Mouse (Mus musculus) heart, postnatal 25 days (tissue): ENCODE measurements around the gene Gm49450. TPM values are rescaled to one million over a fixed set of nuclear protein-coding genes. Genes with fewer than 3 reads are reported as not detected.

Experiments
- DNase-seq: peaks from one replicate; pipeline ENCODE4 v3.0.0; 2022; ENCODE audit warnings: low spot score
- intact Hi-C: fragments of 180-260 bp; cut with DNase I; formaldehyde crosslinking; loops from one replicate; pipeline ENCODE4 v1.15.1; 2025
- total RNA-seq, 2 experiments: library from RNA; stranded (reverse); gene quantifications; 2 replicates each; pipeline ENCODE4 v1.2.3; 2021

Gm49450 gene
- total RNA-seq, 2 experiments from 2014 or later = not detected

DNA sequence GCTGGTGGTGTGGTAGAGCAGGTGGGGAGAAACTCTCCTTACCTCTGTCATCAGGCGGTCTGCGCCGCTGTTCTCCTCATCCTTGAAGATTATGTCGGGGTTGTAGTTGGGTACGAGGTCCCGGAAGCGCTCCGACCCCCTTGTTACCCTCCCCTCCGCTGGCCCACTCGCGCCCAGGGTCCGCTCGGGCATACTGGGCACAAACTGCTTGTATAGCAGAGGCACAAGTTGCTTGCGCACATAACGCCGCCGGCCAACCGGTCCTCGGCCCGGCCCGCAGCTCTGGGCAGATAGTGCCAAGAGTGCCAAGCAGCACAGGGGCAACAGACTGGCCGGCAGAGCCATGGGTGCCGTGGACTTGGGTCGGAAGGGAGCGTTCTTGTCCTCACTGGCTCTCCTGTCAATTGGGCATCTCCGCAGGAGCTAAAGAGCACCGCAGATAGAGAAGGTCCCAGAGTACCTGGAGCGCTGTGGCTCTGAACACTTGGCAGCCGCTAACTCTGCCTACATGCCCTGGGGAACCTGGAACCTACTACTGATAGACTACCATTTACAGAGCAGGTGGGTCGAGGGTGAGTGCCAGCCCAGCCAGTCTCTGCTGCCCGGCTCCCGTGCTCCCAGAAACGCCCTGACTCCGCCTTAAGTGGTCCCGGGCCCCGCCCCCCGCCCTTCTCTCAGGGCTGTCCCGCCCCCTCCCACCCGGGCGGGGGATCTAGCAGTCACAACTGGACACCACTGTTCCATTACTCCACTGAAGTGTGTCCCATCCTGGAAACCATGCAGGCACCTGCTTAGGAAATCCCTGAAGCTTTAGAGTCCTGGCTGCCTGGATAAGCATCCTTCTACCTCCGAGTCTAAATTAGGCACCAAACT, 55.2 kb downstream of the Gm49450 start, which contains the start of gene Dhh:
Gene Dhh (minus strand): TSS at position 613 of the 873 bp plus-strand sequence.
- intact Hi-C loops = no loop called here
- DNase-seq = no peak

DNA sequence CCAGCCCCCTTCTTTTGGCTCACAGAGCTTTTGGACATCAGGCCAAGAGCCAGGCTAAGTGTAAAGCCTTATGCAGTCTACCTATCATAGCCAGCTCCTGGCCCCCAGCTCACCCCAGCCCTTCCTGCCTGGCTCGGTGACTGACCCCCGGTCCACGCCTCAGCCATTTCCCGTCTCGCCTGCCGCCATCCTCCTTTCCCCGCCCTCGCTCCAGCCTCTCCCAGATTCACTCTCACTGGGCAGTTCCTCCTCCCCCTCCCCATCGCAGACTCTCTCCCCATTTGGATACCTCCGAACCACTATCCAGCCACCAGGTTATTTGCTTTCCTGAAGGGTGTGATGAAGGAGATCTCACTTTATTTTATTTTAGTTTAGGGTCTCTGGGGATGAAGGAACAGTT, 55.9 kb downstream of the Gm49450 start:
- intact Hi-C loops = no loop called here
- DNase-seq = peak; percentile 39

DNA sequence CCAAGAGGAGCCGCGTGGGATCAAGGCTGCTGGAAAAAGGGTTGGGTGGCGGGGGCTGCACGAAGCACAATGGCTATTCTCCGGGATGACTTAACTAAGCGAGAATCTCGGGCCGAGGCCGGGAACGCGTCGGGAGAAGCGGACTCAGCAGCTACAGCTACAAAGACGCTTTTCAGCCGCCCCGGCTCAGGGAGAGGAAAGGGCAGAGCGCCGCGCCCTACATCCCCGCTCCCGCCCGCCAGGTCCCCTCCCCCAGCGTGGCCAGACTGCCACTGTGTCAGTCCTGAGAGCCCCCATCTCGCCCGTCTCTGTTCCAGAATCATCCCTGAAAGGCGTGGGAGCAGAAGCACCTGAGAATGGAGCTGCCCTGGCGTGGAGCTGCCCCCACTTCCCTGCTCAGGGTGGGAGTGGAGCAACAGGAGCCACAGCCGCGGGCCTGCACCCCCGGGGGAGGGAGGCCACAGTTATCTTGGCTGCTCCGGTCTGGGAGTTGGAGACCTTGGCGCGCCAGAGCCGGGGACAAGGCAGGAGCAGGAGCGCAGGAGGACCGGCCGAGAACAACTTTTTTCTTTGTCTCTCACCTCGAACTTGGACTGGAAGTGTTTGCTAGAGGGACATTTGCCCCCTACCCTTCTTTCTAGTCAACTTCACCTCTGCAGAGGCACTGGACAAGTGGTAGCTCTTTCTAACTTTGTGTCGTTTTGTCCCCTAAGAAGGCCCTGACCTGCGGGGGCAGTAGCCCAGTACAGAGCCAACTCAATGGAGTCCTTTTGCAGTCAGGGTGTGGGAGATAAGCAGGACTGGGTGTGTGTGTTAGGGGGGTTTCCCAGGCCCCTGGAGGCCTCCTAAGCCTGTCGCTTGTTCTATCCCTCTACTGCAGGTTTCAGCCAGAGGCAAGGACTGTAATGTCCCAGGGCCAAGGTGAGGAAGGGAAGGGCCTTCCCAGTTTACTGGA, 57.4 kb downstream of the Gm49450 start:
- intact Hi-C loops = no loop called here
- DNase-seq = no peak

DNA sequence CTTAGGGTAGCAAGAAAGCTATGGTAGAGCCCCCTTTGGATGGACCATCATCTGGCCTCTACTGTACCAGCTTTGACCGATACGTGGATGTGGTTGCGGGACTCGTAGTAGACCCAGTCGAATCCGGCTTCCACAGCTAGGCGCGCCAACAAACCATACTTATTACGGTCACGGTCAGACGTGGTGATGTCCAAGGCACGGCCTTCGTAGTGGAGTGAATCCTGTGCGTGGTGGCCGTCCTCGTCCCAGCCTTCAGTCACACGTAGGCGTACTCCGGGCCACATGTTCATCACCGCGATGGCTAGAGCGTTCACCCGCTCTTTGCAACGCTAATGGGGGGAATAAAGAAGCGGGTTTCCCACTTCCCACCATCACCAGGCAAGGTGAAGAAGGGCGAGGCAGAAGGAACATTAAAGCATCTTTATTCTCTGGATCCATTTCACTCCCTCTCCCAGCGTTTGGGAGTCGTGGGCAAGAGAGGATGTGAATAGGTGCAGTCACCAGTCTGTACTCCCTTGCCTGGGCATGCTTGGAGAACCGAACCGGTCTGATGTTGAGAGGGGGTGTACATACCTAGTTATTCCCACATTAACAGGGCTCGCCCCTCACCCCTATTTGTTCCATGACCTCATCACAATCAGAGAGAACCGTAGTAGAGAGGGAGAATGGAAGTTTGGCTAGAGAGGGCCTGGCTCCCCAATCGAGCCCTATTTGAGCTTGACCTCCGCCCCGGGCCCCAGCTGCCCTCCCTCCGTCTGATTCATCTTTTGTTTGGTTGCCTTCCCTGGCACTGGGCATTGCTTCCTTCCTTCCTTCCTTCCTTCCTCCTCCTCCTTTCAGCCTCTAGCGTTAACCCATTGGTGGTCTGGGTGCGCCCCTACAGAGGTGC, 58.4 kb downstream of the Gm49450 start:
- DNase-seq = no peak
- intact Hi-C loops = no loop called here

DNA sequence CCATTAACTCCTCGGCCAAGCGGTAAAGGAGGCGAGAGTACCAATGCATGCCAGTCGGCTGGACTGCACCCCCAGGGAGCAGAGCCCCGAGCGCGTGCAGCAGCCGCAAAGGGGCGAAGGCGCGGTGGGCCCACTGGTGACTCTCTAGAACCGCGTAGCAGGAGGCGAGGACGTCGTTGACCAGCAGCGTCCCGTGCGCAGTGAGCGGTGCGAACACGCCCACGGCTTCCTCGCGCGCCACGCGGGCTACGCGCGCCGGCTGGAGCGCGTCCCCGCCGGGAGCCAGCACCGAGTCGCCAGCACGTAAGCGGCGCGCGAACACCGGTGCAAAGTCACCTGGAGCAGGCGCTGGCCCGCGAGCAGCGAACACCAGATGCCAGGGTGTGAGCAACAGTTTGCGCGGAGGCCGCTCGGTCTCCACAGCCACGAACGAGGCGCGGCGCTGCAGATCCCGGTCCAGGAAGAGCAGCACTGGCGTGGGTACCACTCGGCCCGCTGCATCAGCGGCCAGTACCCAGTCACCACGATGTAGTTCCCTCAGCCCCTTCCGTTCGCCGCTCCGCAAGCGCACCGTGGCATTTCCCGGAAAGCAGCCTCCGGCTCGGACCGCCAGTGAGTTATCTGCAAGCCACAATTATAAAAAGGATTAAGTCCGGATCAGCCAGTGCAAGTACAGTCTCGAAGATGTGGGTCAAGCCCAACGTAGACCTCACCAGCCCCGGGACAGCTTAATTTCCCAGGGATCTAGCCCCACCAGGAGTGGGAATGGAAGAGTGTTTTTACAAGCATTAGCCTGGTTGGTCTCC, 59.2 kb downstream of the Gm49450 start, which contains the start of gene Rhebl1:
Gene Rhebl1 (minus strand): TSS at position 601 of the 806 bp plus-strand sequence.
- intact Hi-C loops = loop anchor here (2.0 kb wide), 2 partner anchors 35 to 101 kb away; no protein-coding TSS in a partner anchor
- DNase-seq = no peak

DNA sequence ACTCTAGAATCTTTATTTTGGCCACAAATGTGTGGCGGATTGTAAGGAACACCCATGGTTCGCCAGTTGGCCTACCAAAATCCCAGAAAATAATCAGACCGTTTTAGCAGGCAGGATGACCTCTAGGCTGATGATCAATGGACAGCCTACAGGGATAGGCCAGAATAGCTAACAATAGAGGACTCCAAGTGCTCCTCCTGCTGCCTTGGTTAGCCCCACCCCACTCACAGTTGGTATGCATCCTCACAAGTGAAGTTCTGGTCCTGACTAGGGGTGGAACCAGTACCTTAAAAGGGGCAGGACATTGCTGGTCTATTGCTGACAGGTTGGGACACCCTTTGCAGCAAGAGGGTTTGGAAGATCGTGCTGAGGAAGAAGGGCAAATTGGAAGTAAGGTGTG, 60.3 kb downstream of the Gm49450 start:
- DNase-seq = no peak
- intact Hi-C loops = loop anchor here (2.0 kb wide), 2 partner anchors 36 to 102 kb away; no protein-coding TSS in a partner anchor

DNA sequence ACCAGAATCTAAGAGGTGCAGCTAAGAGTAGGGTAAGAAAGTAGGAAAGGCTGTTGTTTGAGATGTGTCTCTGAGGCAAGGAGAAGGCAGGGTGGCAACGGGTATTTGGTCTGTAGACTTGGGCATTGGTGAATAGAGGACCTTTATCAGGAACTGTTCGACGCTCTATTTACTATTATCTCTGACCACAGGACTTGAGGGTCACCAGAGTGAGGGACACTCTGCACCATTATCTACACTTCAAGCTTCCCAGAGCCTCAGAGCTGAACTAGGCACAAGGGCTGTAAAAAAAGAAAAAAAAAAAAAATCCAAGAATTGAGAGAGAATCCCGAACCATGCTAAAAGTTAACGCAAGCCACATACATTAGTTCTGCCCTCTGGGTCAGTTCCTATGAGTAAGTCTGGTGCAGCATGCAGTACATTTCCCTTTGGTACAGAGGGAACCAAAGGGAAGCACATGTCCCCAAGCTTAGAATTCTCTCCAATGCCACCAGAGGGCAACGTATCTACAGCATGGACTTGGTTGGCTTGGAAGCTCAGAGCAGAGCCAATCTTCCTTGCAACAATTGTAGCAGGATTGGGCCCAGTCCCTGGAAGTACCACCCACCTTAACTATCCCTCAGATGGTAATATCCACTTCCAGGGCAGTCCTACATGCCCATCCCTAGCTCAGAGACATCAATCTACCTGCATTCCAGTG, 61.3 kb downstream of the Gm49450 start:
- no peak for DNase-seq
- intact Hi-C loops = loop anchor here (2.0 kb wide), 2 partner anchors 37 to 103 kb away; no protein-coding TSS in a partner anchor

DNA sequence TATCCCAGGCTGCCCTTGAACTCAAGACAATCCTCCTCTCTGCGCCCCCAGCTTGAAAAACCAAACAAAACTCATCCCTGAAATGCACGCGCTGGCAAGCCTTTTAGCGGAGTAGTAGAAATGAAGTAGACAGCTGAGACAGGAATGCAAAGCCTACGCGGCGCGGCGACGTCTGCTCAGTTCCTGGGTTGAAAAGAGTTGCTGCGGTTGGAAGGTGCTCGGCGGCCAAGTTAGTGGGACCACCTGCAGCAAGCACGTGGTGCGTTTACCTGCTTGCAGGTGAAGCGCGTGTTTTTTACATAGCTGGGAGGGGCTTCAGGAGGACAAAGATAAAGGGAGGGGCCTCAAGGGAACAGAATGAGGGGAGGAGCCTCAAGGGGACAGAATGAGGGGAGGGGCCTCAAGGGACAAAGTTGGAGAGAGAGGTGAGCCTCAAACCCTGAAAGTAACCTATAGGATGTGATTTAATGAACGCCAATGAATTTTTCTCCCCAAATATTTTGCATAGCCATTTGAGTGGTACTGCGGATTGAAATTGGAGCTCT, 62.1 kb downstream of the Gm49450 start:
- intact Hi-C loops = no loop called here
- DNase-seq = no peak

DNA sequence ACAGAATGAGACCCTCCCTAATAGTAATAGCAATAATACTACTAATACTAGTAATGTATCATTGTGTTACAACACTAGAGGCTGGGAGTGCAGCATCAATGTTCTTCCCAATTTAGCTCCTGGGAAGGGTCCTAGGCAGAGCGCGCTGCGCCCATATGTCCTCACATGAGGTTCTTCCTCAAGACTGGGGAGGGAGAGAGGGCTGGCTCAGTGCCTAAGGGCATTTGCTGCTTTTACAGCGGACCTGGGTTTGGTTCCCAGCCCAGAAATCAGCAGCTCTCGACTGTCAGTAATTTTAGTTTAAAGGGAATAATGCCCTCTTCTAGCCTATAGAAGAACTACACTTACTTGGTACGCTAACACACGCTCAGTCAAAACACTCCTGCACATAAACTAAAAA, 65.8 kb downstream of the Gm49450 start:
- DNase-seq = no peak
- intact Hi-C loops = no loop called here

DNA sequence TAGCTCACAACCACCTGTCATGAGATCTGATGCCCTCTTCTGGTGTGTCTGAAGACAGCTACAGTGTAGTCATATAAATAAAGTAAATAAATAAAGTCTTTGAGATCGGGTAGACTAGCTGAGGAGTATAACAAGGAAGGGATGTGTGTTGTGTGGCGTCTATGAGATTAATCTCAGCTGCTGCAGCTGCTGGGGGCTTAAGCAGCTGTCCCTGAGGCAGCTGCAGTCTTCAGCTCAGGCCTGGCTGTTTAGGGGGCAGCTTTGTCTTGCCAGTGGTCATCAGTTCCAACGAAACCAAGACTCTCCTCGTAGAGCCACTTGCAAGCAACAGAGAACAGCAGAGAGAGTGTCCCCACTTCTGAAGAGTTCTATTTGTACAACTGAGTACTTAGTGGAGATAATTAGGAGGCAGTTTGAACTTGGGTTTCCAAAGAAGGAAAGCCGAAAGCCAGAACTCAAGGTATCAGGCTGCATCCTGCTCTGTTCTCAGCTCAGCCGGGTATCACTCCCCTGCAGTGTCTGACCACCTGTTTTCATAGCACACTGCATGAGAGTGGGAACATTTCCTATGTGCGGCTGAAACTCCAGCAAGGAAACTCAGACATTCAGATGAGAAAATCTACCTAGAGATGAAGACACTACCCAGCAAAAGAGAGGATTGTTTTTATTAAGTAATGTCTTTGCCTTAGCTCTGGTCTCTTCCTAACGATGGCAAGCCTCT, 66.5 kb downstream of the Gm49450 start:
- intact Hi-C loops = no loop called here
- DNase-seq = no peak

DNA sequence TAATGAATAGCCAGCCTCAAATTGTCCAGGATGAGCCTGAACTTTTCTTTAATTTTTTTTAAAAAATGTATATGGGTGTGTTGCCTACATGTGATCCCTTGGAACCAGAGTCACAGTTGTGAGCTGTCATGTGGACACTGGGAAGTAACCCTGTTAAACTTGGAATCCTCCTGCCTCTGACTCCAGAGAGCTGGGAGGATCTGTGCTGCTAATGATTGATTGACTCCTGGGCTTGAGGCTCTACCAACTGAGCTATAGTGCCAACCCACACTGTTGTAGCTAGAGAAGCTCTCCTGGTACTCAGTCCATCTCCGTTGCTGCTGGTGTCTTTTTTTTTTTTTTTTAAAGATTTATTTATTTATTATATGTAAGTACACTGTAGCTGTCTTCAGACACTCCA, 69.2 kb downstream of the Gm49450 start:
- no peak for DNase-seq
- intact Hi-C loops = loop anchor here (5.0 kb wide), 1 partner anchor 33 kb away; the partner anchor contains the start of gene Lmbr1l

DNA sequence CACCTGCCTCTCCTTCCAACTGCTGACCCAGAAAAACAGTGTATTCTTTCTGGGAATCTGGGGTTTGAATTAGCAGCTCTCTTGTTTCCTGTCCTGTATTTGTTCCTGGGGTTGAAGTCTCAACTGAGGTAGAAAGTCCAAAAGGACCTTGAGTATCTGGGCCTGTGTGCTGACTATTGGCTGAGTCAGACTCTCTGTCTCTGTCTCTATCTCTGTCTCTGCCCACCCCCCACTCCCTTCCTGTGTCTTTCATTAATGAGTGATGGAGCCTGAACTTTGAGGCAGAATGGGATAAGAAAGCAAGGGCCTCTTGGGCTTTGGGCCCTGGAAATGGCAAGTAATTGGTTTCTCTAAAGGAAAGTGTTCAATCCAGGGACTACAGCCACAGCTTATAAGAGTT, 69.7 kb downstream of the Gm49450 start:
- DNase-seq = no peak
- intact Hi-C loops = loop anchor here (5.0 kb wide), 1 partner anchor 34 kb away; the partner anchor contains the start of gene Lmbr1l

Other genes with a start within 250 kb of the Gm49450 start
- under 1 TPM in 1 of 2 experiments, not detected in 1; 0.18 TPM for gene Ccdc65, start 245.3 kb downstream of the Gm49450 start, total RNA-seq
- 1 to 10 TPM; 4.7 to 7.2 TPM for gene Fkbp11, start 225.4 kb downstream of the Gm49450 start, total RNA-seq
- gene Arf3, start 190.3 kb downstream of the Gm49450 start, total RNA-seq = 10 to 100 TPM; 18.5 to 20.8 TPM
- under 1 TPM; 0.34 to 0.57 TPM for gene Wnt10b, start 175.4 kb downstream of the Gm49450 start, total RNA-seq
- gene Wnt1, start 163.7 kb downstream of the Gm49450 start, total RNA-seq = not detected
- gene Ddn, start 144.1 kb downstream of the Gm49450 start, total RNA-seq = under 1 TPM; 0.21 to 0.59 TPM
- gene Prkag1, start 122.0 kb downstream of the Gm49450 start, total RNA-seq = 100 to 1,000 TPM in 1 of 2 experiments, 10 to 100 TPM in 1; 90.5 to 103 TPM
- 10 to 100 TPM; 52.1 to 57.7 TPM for gene Kmt2d, start 82.3 kb downstream of the Gm49450 start, total RNA-seq
- gene Rhebl1, start 59.0 kb downstream of the Gm49450 start, total RNA-seq = 1 to 10 TPM; 2.0 to 2.8 TPM
- gene Dhh, start 55.0 kb downstream of the Gm49450 start, total RNA-seq = 1 to 10 TPM; 1.8 TPM
- 10 to 100 TPM; 11.5 to 13.4 TPM for gene Lmbr1l, start 35.3 kb downstream of the Gm49450 start, total RNA-seq
- 100 to 1,000 TPM; 163 to 175 TPM for gene Tuba1b, start 19.0 kb downstream of the Gm49450 start, total RNA-seq
- 100 to 1,000 TPM in 1 of 2 experiments, 10 to 100 TPM in 1; 99.4 to 105 TPM for gene Tuba1a, start 152 bp upstream of the Gm49450 start, total RNA-seq
- gene Tuba1c, start 76.3 kb upstream of the Gm49450 start, total RNA-seq = 10 to 100 TPM; 33.5 to 33.7 TPM
- under 1 TPM; 0.14 to 0.42 TPM for gene Prph, start 101.6 kb upstream of the Gm49450 start, total RNA-seq
- under 1 TPM; 0.13 to 0.67 TPM for gene Troap, start 121.0 kb upstream of the Gm49450 start, total RNA-seq
- not detected for gene C1ql4, start 134.3 kb upstream of the Gm49450 start, total RNA-seq
- gene Dnajc22, start 139.6 kb upstream of the Gm49450 start, total RNA-seq = under 1 TPM; 0.16 to 0.45 TPM
- 1 to 10 TPM; 7.7 to 7.9 TPM for gene Spats2, start 172.4 kb upstream of the Gm49450 start, total RNA-seq